Mouse (Mus musculus): ENCODE results near the gene Zfp131. TPM values are rescaled to one million over a fixed set of nuclear protein-coding genes. Genes with fewer than 3 reads are reported as not detected.

Gene Zfp131
- total RNA-seq, 2 experiments from 2014 or later: 60.7 to 62.1 TPM

Other genes with a start within 250 kb of the Zfp131 start
- 0.69 TPM in 1 of 2 replicates, not detected in the other for gene Ccl28, start 167.1 kb downstream of the Zfp131 start, total RNA-seq (2014; fragmentation: Nextera tagmentation)
- gene Ccl28, start 167.1 kb downstream of the Zfp131 start, total RNA-seq (2017): 0.14 and 0.72 TPM in 2 replicates
- gene Hmgcs1, start 100.5 kb downstream of the Zfp131 start, total RNA-seq (2014; fragmentation: Nextera tagmentation): 13.1 and 15.6 TPM in 2 replicates
- gene Hmgcs1, start 100.5 kb downstream of the Zfp131 start, total RNA-seq (2017): 25.0 and 38.1 TPM in 2 replicates
- gene Nim1k, start 35.0 kb downstream of the Zfp131 start, total RNA-seq (2014; fragmentation: Nextera tagmentation): 0.37 TPM in 1 of 2 replicates, not detected in the other
- gene Nim1k, start 35.0 kb downstream of the Zfp131 start, total RNA-seq (2017): 0.33 and 0.50 TPM in 2 replicates
- gene AF067063, start 39.3 kb upstream of the Zfp131 start, total RNA-seq (2014; fragmentation: Nextera tagmentation): not detected in 2 replicates
- gene AF067063, start 39.3 kb upstream of the Zfp131 start, total RNA-seq (2017): not detected in 2 replicates
- not detected in 2 replicates for gene D13Ertd608e, start 45.1 kb upstream of the Zfp131 start, total RNA-seq (2014; fragmentation: Nextera tagmentation)
- not detected in 2 replicates for gene D13Ertd608e, start 45.1 kb upstream of the Zfp131 start, total RNA-seq (2017)
- not detected in 2 replicates for gene Tcstv1, start 103.9 kb upstream of the Zfp131 start, total RNA-seq (2014; fragmentation: Nextera tagmentation)
- not detected in 2 replicates for gene Tcstv1, start 103.9 kb upstream of the Zfp131 start, total RNA-seq (2017)
- gene Gm21761, start 138.4 kb upstream of the Zfp131 start, total RNA-seq (2014; fragmentation: Nextera tagmentation): not detected in 2 replicates
- gene Gm21761, start 138.4 kb upstream of the Zfp131 start, total RNA-seq (2017): not detected in 2 replicates
- not detected in 2 replicates for gene B020031M17Rik, start 159.9 kb upstream of the Zfp131 start, total RNA-seq (2014; fragmentation: Nextera tagmentation)
- gene B020031M17Rik, start 159.9 kb upstream of the Zfp131 start, total RNA-seq (2017): not detected in 2 replicates
- not detected in 2 replicates for gene Gm36079, start 236.1 kb upstream of the Zfp131 start, total RNA-seq (2014; fragmentation: Nextera tagmentation)
- not detected in 2 replicates for gene Gm36079, start 236.1 kb upstream of the Zfp131 start, total RNA-seq (2017)

All from megakaryocyte-erythroid progenitor cell, adult 5-6 weeks (primary cell).